Comparison of ENCODE assay signal across 16 mouse cellular contexts in genomic region chr9:60696271-60696985, GRCm38 (mm10). TPM values are rescaled to one million over a fixed set of nuclear protein-coding genes. Genes with fewer than 3 reads are reported as not detected.
DNase-seq lines count a peak whose midpoint lies in the region; ATAC-seq and TF ChIP-seq lines count a peak whose summit lies in the region.
"Had no signal": no experiment of that assay in that cellular context is flagged by ENCODE, and none has a peak within 500 bp of the region (broad histone marks: within the 10 kb centered on the region; RNA-seq: fewer than 3 reads in every experiment).

No protein-coding gene starts in this region.

- no peak overlapping the region for H3K27ac ChIP-seq in kidney, adult 2 months (ENCODE audit: insufficient read depth, low read depth, low read length)
- no peak overlapping the region for H3K27ac ChIP-seq in kidney, embryonic 16.5 days (ENCODE audit: low read length)
- H3K27ac ChIP-seq in hindbrain, embryonic 14.5 days = no peak overlapping the region
- H3K27ac ChIP-seq: embryonic facial prominence, embryonic 12.5 days; hindbrain, embryonic 12.5 days; neural tube, embryonic 15.5 days had no signal

- no peak for TF ChIP-seq POLR2A in kidney, adult 2 months (IDR thresholded peaks at IDR 0.05; ENCODE audit: low read depth, low read length)

- no peaks in the 10 kb centered on the region for H3K4me1 ChIP-seq in kidney, adult 2 months (ENCODE audit: control insufficient read depth, insufficient read depth, low read length)
- H3K4me1 ChIP-seq in kidney, embryonic 16.5 days (ENCODE audit: insufficient read depth, low read length) = no peaks in the 10 kb centered on the region
- H3K4me1 ChIP-seq in hindbrain, embryonic 14.5 days (replicated peaks; ENCODE audit: control insufficient read depth, insufficient read depth, low read length) = no peaks in the 10 kb centered on the region; the same call in 1 of the 2 replicates
- H3K4me1 ChIP-seq: embryonic facial prominence, embryonic 12.5 days; hindbrain, embryonic 12.5 days; neural tube, embryonic 15.5 days had no signal

- DNase-seq in adrenal gland, adult (ENCODE audit: inconsistent age in 2 of 2, low spot score in 1 of 2) = peak; percentile 62 to 68
- DNase-seq in adrenal gland, postnatal 25 days = no peak
- DNase-seq in kidney, adult 2 months = peak; percentile 55
- peak; percentile 66 for DNase-seq in adipocyte (ENCODE audit: low spot score)
- DNase-seq in kidney, postnatal 14 days = peak; percentile 50
- no peak for DNase-seq in spleen, adult 12 weeks (ENCODE audit: low spot score)
- DNase-seq in hindbrain, embryonic 14.5 days (ENCODE audit: low spot score) = no peak
- DNase-seq: cerebellum, adult 9-11 months; thymus, postnatal 25 days had no signal

- H3K36me3 ChIP-seq in kidney, adult 2 months (ENCODE audit: control insufficient read depth, insufficient read depth, low read length) = no peaks in the 10 kb centered on the region
- H3K36me3 ChIP-seq in kidney, embryonic 16.5 days (ENCODE audit: insufficient read depth, low read length) = no peaks in the 10 kb centered on the region
- no peaks in the 10 kb centered on the region for H3K36me3 ChIP-seq in hindbrain, embryonic 14.5 days (replicated peaks; ENCODE audit: control insufficient read depth, insufficient read depth)
- H3K36me3 ChIP-seq: embryonic facial prominence, embryonic 12.5 days; hindbrain, embryonic 12.5 days; neural tube, embryonic 15.5 days had no signal

- WGBS in kidney, adult 2 months = 56% methylated on average over 6 of the region's 6 CpGs
- 54% methylated on average over 6 of the region's 6 CpGs for WGBS in kidney, embryonic 16.5 days
- 73% methylated on average over 6 of the region's 6 CpGs for WGBS in hindbrain, embryonic 14.5 days

- H3K27me3 ChIP-seq in kidney, adult 2 months (replicated peaks; ENCODE audit: control insufficient read depth, insufficient read depth, low read length) = no peaks in the 10 kb centered on the region
- H3K27me3 ChIP-seq in kidney, embryonic 16.5 days (ENCODE audit: insufficient read depth, low read length) = no peaks in the 10 kb centered on the region
- H3K27me3 ChIP-seq in hindbrain, embryonic 14.5 days (ENCODE audit: control insufficient read depth, insufficient read depth, low read length) = no peaks in the 10 kb centered on the region
- H3K27me3 ChIP-seq: embryonic facial prominence, embryonic 12.5 days; hindbrain, embryonic 12.5 days; neural tube, embryonic 15.5 days had no signal

- TF ChIP-seq CTCF in kidney, adult 2 months (conservative IDR thresholded peaks at IDR 0.05; ENCODE audit: insufficient read depth, insufficient read length, low read depth, low read length) = no peak

- no peak overlapping the region for H3K4me3 ChIP-seq in kidney, adult 2 months (ENCODE audit: insufficient read depth, low read depth, low read length)
- no peak overlapping the region for H3K4me3 ChIP-seq in kidney, embryonic 16.5 days (ENCODE audit: low read length)
- no peak overlapping the region for H3K4me3 ChIP-seq in hindbrain, embryonic 14.5 days (replicated peaks; ENCODE audit: low read length)
- H3K4me3 ChIP-seq: embryonic facial prominence, embryonic 12.5 days; hindbrain, embryonic 12.5 days; neural tube, embryonic 15.5 days had no signal

- ATAC-seq in kidney, embryonic 16.5 days (ENCODE audit: low FRiP score, low TSS enrichment) = no peak
- ATAC-seq in hindbrain, embryonic 14.5 days (ENCODE audit: low FRiP score) = no peak

- H3K4me2 ChIP-seq in kidney, embryonic 16.5 days (replicated peaks; ENCODE audit: low read depth, low read length) = no peak overlapping the region
- no peak overlapping the region for H3K4me2 ChIP-seq in hindbrain, embryonic 14.5 days (replicated peaks)
- H3K4me2 ChIP-seq: embryonic facial prominence, embryonic 12.5 days; hindbrain, embryonic 12.5 days; liver, embryonic 11.5 days; neural tube, embryonic 15.5 days had no signal

- no peaks in the 10 kb centered on the region for H3K9me3 ChIP-seq in kidney, embryonic 16.5 days (ENCODE audit: low read length)
- H3K9me3 ChIP-seq in hindbrain, embryonic 14.5 days (ENCODE audit: control insufficient read depth, low read length) = no peaks in the 10 kb centered on the region
- H3K9me3 ChIP-seq: embryonic facial prominence, embryonic 12.5 days; hindbrain, embryonic 12.5 days; neural tube, embryonic 15.5 days had no signal

- H3K9ac ChIP-seq in kidney, embryonic 16.5 days (replicated peaks; ENCODE audit: low read length) = no peak overlapping the region
- no peak overlapping the region for H3K9ac ChIP-seq in hindbrain, embryonic 14.5 days
- H3K9ac ChIP-seq: embryonic facial prominence, embryonic 12.5 days; hindbrain, embryonic 12.5 days; neural tube, embryonic 15.5 days had no signal

RNA-seq across cellular contexts. Expression of gene Lrrc49, which starts 8.5 kb away (rescaled TPM):
- 17.4 and 25.7 TPM in 2 replicates for total RNA-seq in adrenal gland, postnatal 25 days (2021)
- polyA plus RNA-seq in kidney, adult 2 months (2012; rRNA removed) = 2.2 and 3.2 TPM in 2 replicates
- 15.8 and 16.7 TPM in 2 replicates for polyA plus RNA-seq in kidney, embryonic 16.5 days (2015; fragmentation: Nextera tagmentation; extraction: Ambion mirVana)
- polyA plus RNA-seq in hindbrain, embryonic 14.5 days (2014; fragmentation: Nextera tagmentation; extraction: Ambion mirVana) = 79.3 and 88.9 TPM in 2 replicates

RNA-seq across cellular contexts. Expression of gene Larp6, which starts 16.4 kb away (rescaled TPM):
- 1.2 and 2.1 TPM in 2 replicates for total RNA-seq in adrenal gland, postnatal 25 days (2021)
- 1.6 and 1.7 TPM in 2 replicates for polyA plus RNA-seq in kidney, adult 2 months (2012; rRNA removed)
- polyA plus RNA-seq in kidney, embryonic 16.5 days (2015; fragmentation: Nextera tagmentation; extraction: Ambion mirVana) = 1.6 and 1.7 TPM in 2 replicates
- polyA plus RNA-seq in hindbrain, embryonic 14.5 days (2014; fragmentation: Nextera tagmentation; extraction: Ambion mirVana) = 18.6 and 21.4 TPM in 2 replicates
- total RNA-seq: megakaryocyte progenitor cell, adult 5-6 weeks; monocyte, adult 5-6 weeks had no signal

Comparison
In these comparisons a context has a peak if more than half of its experiments do, and no peak if none do; other contexts are left out.
1. DNase-seq: peak in adrenal gland, adult (2 of 2), kidney, adult 2 months (single experiment), adipocyte (single experiment) and kidney, postnatal 14 days (single experiment); none in adrenal gland, postnatal 25 days (single experiment), spleen, adult 12 weeks (single experiment) and hindbrain, embryonic 14.5 days (single experiment).